Mouse (Mus musculus): Measurements from ENCODE around the gene Zfp260.

DNA sequence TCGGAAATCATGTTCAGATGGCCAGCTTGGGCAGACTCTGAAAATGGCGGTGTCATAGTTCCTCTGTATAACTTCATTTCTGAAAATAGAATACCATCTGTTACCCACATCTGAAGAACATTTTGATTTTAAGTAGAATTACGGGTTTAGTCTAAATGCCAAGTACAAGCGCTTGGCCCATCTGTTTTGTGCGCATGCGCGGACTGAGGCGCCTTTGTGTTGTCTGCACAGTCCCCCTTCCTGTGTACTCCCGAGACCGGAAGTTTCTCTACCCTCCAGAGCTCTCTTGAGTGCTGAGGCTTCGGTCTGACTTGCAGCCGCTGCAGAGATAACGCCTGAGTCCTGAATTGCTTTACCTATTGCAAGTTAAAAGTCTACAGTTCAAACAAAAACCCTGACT, 4.7 kb downstream of the Zfp260 start:
- no peak for TF ChIP-seq CTCF (conservative IDR thresholded peaks at IDR 0.05; ENCODE audit: low read length)
- no peak for TF ChIP-seq NANOG (IDR thresholded peaks at IDR 0.05; ENCODE audit: borderline replicate concordance, low read length)

All from E14TG2a.4 (cell line).